Mouse (Mus musculus) heart, adult 2 months (tissue): ENCODE measurements around the gene Rfc2.

Source experiments
- CTCF ChIP-seq: fragments of 200-600 bp; IDR thresholded peaks from 2 replicates; pipeline ENCODE4 v1.8.1; 2022; ENCODE audit warnings: antibody characterized with exemption, mild to moderate bottlenecking, moderate library complexity
- EP300 ChIP-seq: fragments of 200-500 bp; IDR thresholded peaks from 2 replicates; pipeline ENCODE4 v1.6.1; 2011; ENCODE audit warnings: low read depth, low read length, control low read depth; ENCODE audit not compliant: insufficient read depth
- POLR2A ChIP-seq: fragments of 200-500 bp; IDR thresholded peaks from 2 replicates; pipeline ENCODE4 v1.6.1; 2011; ENCODE audit warnings: mild to moderate bottlenecking, low read depth, low read length, control low read depth; ENCODE audit not compliant: insufficient read depth

- TF ChIP-seq EP300 (no peak), POLR2A (no peak), CTCF (no peak)
These were observed 32.9 kb upstream of the Rfc2 start for GRCm38 (mm10) chr5:134548306-134548705.
